Mouse (Mus musculus) MN1 (cell line): ENCODE results near the gene Bivm.
A peak's percentile ranks its signal among the peaks of the same experiment; 100 is the strongest.

Experiments used
- DNase-seq: peaks from one replicate; pipeline ENCODE4 v3.0.0-alpha.2; 2016; ENCODE audit warnings: low spot score

The Bivm gene

GRCm38 (mm10) chr1:44118239-44119054, at the start of gene Bivm, which contains the start of gene Kdelc1:
Bivm (plus strand) TSS chr1:44118957.
Kdelc1 (minus strand) TSS chr1:44118808.
- DNase-seq, result peak; percentile 97

DNA sequence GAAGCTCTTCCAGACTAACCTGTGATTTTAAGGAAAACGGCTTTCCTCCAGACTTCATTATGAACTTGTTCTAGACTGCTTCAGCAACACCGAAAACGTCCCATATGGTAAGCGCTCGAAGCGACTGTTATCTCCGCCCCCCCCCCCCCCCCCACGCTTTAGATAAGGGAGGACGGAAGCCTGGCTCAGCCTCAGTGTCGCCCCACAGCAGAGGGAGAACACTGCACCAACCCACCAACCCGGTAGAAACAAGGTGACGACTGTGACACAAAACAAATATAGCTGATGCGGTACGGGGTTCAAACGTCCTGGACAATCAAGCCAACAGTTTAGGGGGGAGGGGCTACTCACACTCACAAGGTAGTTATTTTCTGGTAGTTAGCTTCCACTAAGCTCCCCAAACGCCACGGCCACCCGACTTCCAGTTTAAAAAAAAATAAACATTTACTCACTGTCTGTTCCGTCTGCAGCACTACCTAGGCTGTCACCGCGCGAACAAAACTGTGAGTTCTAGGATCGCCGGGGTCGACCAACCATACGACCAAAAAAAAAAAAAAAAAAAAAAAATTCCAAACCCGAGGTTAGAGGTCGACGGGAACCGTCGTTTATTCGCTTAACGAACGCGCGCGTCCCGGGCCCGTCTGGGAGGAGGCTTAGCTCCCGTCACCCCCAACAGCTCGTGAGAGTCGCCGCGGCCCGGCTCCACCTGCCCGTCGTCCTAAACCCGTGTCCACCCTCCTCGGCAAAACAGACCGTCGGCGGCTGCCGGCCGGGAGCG, 17.1 kb upstream of the Bivm start:
- DNase-seq, result peak; percentile 83

GRCm38 (mm10) chr1:44102259-44102717, 16.5 kb upstream of the Bivm start, which contains the start of gene Tex30:
Tex30 (minus strand) TSS chr1:44102441.
- DNase-seq, result peak; percentile 99

GRCm38 (mm10) chr1:44102939-44103338, 15.8 kb upstream of the Bivm start:
- peak; percentile 32 for DNase-seq

DNA sequence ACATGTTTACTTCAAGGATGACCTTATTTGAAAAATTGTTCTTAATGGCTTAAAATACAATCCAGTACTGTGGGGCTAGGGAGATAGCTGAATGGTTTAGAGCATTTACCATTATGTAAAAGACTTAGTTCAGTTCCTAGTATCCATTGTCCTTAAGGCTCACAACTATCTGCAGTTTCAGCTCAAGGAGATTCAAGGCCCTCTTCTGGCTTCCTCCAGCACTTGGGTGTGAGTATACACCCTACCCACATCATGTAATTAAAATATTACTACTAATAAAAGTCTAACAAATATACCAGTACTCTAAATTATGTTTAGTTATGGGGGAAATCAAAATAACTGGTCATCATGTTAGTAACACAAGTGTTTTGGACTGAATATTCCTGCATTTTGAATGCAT, 1.2 kb upstream of the Bivm start:
- no peak for DNase-seq

DNA sequence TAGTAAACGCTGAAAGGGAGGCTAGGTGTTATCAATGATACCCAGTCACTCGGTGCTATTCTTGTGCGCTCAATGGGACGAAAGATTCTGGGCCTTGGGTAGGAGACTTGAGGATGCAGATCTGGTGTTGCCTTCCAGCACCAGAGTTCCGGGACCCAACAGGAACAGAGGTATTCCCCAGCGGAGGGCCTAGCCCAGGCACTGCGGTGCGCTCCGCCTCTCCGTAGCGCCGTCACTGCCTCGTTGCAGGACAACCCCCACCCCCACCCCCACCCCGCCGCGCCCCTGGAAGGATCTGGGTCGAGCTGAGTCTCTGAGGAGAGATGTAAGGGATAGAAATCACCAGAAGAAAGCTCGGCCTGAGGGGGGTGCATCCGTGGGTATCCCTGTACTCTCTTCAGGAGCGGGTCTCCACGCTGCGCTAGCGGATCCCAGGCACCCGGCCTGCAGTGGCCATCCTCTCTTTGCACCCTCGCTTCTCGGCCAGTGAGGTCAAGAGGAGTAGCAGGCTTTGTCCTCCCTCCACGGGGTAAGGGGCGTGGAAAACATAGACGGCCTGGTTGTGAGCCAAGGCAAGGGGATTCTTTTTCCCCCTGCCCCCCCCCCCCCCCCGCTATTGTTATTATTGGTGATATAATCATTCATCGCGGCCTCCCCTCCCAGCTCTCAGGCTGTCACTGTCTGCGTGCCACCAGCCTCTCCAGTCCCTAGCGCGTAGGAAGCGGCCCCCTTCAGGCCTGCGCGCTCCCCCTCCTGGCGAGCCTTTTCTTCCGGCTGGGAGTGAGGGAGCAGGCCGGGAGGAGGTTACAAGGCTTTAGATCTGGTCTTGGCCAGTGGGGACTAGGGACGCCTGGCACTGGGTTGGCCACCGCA, 680 bp downstream of the Bivm start:
- peak; percentile 94 for DNase-seq

- DNase-seq, result no peak
These were observed 1.3 kb downstream of the Bivm start for GRCm38 (mm10) chr1:44120074-44120406.

- DNase-seq, result no peak
These were observed 3.5 kb downstream of the Bivm start for GRCm38 (mm10) chr1:44122256-44122655.

GRCm38 (mm10) chr1:44125590-44125989, 6.8 kb downstream of the Bivm start:
- DNase-seq, result no peak

GRCm38 (mm10) chr1:44129929-44130581, 11.3 kb downstream of the Bivm start:
- no peak for DNase-seq

- no peak for DNase-seq
These were observed 21.5 kb downstream of the Bivm start for GRCm38 (mm10) chr1:44140232-44140631.

- no peak for DNase-seq
These were observed 24.0 kb downstream of the Bivm start for GRCm38 (mm10) chr1:44142747-44143146.

GRCm38 (mm10) chr1:44147563-44148381, 29.0 kb downstream of the Bivm start, which contains the start of gene Ercc5:
Ercc5 (plus strand) TSS chr1:44147744.
- DNase-seq, result peak; percentile 96

DNA sequence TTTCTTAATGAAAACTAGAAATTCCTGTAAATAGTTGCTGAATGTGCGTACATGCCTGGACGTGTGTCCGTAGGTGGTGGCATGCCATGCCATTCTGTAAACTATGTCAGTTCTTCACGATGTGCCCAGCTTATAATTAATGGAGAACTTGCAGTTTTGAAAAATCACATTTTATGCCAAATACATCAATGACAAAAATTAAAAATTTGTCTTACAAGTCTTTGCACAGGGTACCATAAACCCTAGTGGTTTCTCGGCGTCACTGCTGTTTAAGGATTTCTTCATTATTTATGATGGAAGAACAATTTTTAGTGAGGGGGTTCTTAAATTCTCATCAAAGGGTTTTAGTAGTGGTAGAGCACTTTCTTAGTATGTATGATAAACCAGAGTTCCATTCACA, 29.9 kb downstream of the Bivm start:
- DNase-seq, result peak; percentile 40

- no peak for DNase-seq
These were observed 36.5 kb downstream of the Bivm start for GRCm38 (mm10) chr1:44155287-44155686.

DNA sequence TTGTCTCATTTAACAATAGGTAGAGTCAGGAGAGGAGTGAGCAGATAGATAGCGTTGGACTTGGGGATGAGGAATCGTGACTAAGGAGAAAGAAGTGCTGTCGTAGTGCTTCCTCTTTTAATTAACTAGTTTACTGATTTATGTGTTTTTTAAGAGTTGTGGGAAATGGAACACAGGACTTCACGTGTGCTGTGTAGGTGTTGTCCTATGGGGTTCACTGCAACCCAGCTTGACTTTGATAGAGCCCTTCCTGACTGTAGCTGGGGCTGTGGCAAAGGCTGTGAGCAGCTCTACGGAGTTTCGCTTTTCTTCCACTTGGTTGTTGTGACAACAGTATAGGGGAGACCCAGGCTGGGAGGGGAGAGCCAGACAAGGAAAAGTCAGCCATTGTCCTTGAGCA, 39.6 kb downstream of the Bivm start:
- no peak for DNase-seq

GRCm38 (mm10) chr1:44161818-44162217, 43.1 kb downstream of the Bivm start:
- DNase-seq, result no peak

DNA sequence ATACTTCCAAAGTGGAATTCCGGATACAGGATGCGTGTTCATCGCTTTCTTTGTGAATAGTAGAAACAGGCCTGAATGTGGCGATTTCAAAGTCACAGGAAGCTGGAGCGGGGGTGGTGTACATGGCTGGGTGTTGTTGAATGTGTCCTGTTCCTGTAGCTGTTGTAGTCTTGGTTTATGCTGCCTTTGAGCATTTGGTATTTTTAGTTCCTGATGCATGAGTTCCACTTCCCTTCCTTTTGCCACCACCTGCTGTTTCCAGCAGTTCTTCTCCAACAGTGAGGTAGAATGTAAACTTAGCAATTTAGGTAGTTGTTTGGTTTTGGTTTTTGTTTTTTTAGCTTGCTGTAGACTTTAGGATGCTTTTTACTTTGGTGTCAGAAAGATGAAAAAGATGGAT, 43.6 kb downstream of the Bivm start:
- no peak for DNase-seq

DNA sequence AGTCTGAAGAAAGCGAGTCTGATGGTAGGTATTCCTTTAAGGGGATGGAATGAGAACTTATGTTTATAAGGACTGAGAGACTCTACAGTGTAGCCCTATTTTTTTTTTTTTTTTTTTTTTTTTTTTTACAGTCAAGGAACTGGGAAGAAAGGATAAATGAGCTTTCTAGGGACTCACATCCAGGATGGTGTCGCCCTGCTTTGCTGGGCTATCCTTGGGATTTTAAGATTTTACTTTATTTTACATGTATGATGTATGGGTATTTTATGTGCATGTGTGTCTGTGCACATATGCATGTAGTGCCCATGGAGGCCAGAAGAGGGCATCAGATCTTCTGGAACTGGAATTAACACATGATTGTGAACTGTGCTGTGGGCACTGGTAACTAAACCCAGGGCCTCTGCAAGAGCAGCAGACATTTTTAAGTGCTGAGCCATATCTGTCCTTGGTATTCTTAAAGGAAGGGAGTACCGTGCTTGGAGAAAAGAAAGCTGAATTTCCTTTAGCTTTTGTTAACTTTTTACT, 49.2 kb downstream of the Bivm start:
- no peak for DNase-seq

- DNase-seq, result no peak
These were observed 53.9 kb downstream of the Bivm start for GRCm38 (mm10) chr1:44172656-44173055.
